ENCODE assay signal across 11 mouse cellular contexts in the genomic region with DNA sequence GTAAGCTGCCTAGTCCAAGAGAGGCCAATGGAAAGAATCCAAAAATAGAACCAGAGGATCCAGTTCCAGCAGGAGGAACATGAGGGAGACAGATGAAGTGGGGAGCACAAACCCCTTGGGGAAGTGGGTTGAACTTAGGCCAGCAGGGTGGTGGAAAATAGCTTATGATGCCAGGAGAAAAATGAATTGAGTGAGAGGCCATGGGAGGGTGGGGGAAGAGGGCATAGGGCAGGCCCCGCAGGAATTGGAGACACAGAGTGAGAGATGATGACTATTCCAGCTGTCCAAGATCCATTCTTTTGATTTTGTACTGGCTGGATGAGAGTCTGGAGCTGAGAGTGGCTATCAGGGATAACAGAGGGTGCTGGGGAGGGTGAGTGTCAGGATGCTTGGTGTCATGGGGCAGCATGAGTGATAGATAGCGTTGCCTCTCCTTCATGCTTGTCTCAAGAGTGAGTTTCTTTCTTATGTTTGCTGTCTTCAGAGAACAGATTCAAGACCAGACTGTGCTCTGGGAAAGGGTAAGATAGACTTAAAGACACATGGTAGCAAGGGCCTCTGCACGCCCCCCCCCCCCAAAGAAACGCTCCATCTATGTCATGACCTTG.
DNase-seq lines count a peak whose midpoint lies in the region; ATAC-seq and TF ChIP-seq lines count a peak whose summit lies in the region.
"Had no signal": no experiment of that assay in that cellular context is flagged by ENCODE, and none has a peak within 500 bp of the region (broad histone marks: within the 10 kb centered on the region; RNA-seq: fewer than 3 reads in every experiment).

No protein-coding gene starts in this region.

- TF ChIP-seq POLR2A in heart, adult 2 months (IDR thresholded peaks at IDR 0.05; ENCODE audit: insufficient read depth, low read depth, low read length), result no peak

- no peak overlapping the region for H3K9ac ChIP-seq in heart, adult 2 months (ENCODE audit: low read depth, low read length)
- no peak overlapping the region for H3K9ac ChIP-seq in lung, postnatal 0 days (replicated peaks; ENCODE audit: low read depth)
- H3K9ac ChIP-seq: liver, embryonic 13.5 days; midbrain, embryonic 13.5 days; neural tube, embryonic 12.5 days had no signal

- intact Hi-C loops in heart, adult 2 months (cut with DNase I), result loop anchor here (5.0 kb wide), 3 partner anchors 59 to 229 kb away; no protein-coding TSS in a partner anchor
- intact Hi-C loops in heart, postnatal 25 days (cut with DNase I), result loop anchor here (2.0 kb wide), 1 partner anchor 229 kb away; no protein-coding TSS in a partner anchor
- intact Hi-C loops in gastrocnemius, postnatal 36 days (cut with DNase I), result loop anchor here (5.0 kb wide), 1 partner anchor 59 kb away; no protein-coding TSS in a partner anchor

- H3K27me3 ChIP-seq in heart, adult 2 months (ENCODE audit: control insufficient read depth, insufficient read depth, low read length), result no peaks in the 10 kb centered on the region
- H3K27me3 ChIP-seq in lung, postnatal 0 days (replicated peaks; ENCODE audit: insufficient read depth, low read length), result no peaks in the 10 kb centered on the region
- H3K27me3 ChIP-seq: liver, embryonic 13.5 days; midbrain, embryonic 13.5 days; neural tube, embryonic 12.5 days had no signal

- peak; percentile 59 to 66 for DNase-seq in heart, adult 2 months
- no peak for DNase-seq in heart, postnatal 25 days (ENCODE audit: low spot score)
- peak; percentile 28 for DNase-seq in embryo, embryonic 11 days
- peak; percentile 56 to 66 for DNase-seq in gastrocnemius, postnatal 36 days
- DNase-seq in lung, postnatal 0 days (ENCODE audit: low spot score), result peak; percentile 58
- no peak for DNase-seq in thymus, adult 18-20 months
- DNase-seq: liver, embryonic 13.5 days; thymus, postnatal 4 days had no signal

- ATAC-seq in lung, postnatal 0 days, result peak; percentile 80
- ATAC-seq in inflammation-experienced regulatory T-cells, adult 6 months, result no peak
- ATAC-seq: midbrain, embryonic 13.5 days had no signal

- no peak for TF ChIP-seq CTCF in heart, adult 2 months (IDR thresholded peaks at IDR 0.05)
- no peak for TF ChIP-seq CTCF in lung, postnatal 0 days (IDR thresholded peaks at IDR 0.05)

- 70% methylated on average over 4 of the region's 4 CpGs for WGBS in heart, adult 2 months
- 61% methylated on average over 4 of the region's 4 CpGs for WGBS in lung, postnatal 0 days

- H3K27ac ChIP-seq in heart, adult 2 months, result no peak overlapping the region; the same call in 1 of the 2 replicates
- H3K27ac ChIP-seq in lung, postnatal 0 days (ENCODE audit: low read length), result no peak overlapping the region
- H3K27ac ChIP-seq: liver, embryonic 13.5 days; midbrain, embryonic 13.5 days; neural tube, embryonic 12.5 days had no signal

- no peak overlapping the region for H3K4me2 ChIP-seq in lung, postnatal 0 days (replicated peaks; ENCODE audit: low read depth, low read length)
- H3K4me2 ChIP-seq: liver, embryonic 13.5 days; midbrain, embryonic 13.5 days; neural tube, embryonic 12.5 days had no signal

- H3K36me3 ChIP-seq in heart, adult 2 months (ENCODE audit: control insufficient read depth, insufficient read depth, low read length), result no peaks in the 10 kb centered on the region
- H3K36me3 ChIP-seq in lung, postnatal 0 days (ENCODE audit: insufficient read depth, low read length), result no peaks in the 10 kb centered on the region
- H3K36me3 ChIP-seq: liver, embryonic 13.5 days; midbrain, embryonic 13.5 days; neural tube, embryonic 12.5 days had no signal

- no peaks in the 10 kb centered on the region for H3K79me2 ChIP-seq in heart, adult 2 months (replicated peaks; ENCODE audit: control insufficient read depth, insufficient read depth, low read length)

- no peak overlapping the region for H3K4me3 ChIP-seq in heart, adult 2 months
- no peak overlapping the region for H3K4me3 ChIP-seq in lung, postnatal 0 days (ENCODE audit: low read depth, low read length)
- H3K4me3 ChIP-seq: liver, embryonic 13.5 days; midbrain, embryonic 13.5 days; neural tube, embryonic 12.5 days had no signal

- H3K9me3 ChIP-seq in lung, postnatal 0 days (ENCODE audit: low read length), result no peaks in the 10 kb centered on the region
- H3K9me3 ChIP-seq: liver, embryonic 13.5 days; midbrain, embryonic 13.5 days; neural tube, embryonic 12.5 days had no signal

- TF ChIP-seq EP300 in heart, adult 2 months (IDR thresholded peaks at IDR 0.05; ENCODE audit: insufficient read depth, low read depth, low read length), result no peak
- TF ChIP-seq EP300 in lung, postnatal 0 days (IDR thresholded peaks at IDR 0.05), result 0 out of 2 replicates have a peak, but pooled peaks have one; percentile 7

- H3K4me1 ChIP-seq in heart, adult 2 months (ENCODE audit: control insufficient read depth, insufficient read depth, low read length), result peaks cover 1% of the 10 kb centered on the region; the same call in 1 of the 2 replicates
- H3K4me1 ChIP-seq in lung, postnatal 0 days (ENCODE audit: insufficient read depth, low read depth, low read length), result no peaks in the 10 kb centered on the region
- H3K4me1 ChIP-seq: liver, embryonic 13.5 days; midbrain, embryonic 13.5 days; neural tube, embryonic 12.5 days had no signal

Comparison
In these comparisons a context has a peak if more than half of its experiments do, and no peak if none do; other contexts are left out.
1. DNase-seq: peak in heart, adult 2 months (2 of 2), embryo, embryonic 11 days (single experiment), gastrocnemius, postnatal 36 days (2 of 2) and lung, postnatal 0 days (single experiment); none in heart, postnatal 25 days (single experiment) and thymus, adult 18-20 months (0 of 2).